Mouse (Mus musculus): ENCODE measurements at regions not wholly inside any gene's neighbourhood (a gene's known extent, or its start where the extent isn't known, plus 50 kb on each side); places are given as distances from the start of the nearest gene placed in this dataset.

GRCm38 (mm10) chr13:73107250-73107993 lies 152.9 kb upstream of the Irx4 start:
- H3K4me1 ChIP-seq (ENCODE audit: control insufficient read depth, insufficient read depth, low read length), result no peaks in the 10 kb centered on the region
- TF ChIP-seq POLR2A (IDR thresholded peaks at IDR 0.05; ENCODE audit: borderline replicate concordance, low read depth, low read length) (no peak), CTCF (IDR thresholded peaks at IDR 0.05; ENCODE audit: low read depth, low read length) (no peak)
- no peak overlapping the region for H3K27ac ChIP-seq (ENCODE audit: insufficient read depth, low read depth, low read length)
- no peak overlapping the region for H3K4me3 ChIP-seq (ENCODE audit: insufficient read depth, low read length)

- Histone ChIP-seq H3K4me3 (ENCODE audit: insufficient read depth, low read length) (no peak overlapping the region), H3K4me1 (ENCODE audit: control insufficient read depth, insufficient read depth, low read length) (no peaks in the 10 kb centered on the region), H3K27ac (ENCODE audit: insufficient read depth, low read depth, low read length) (no peak overlapping the region)
- TF ChIP-seq POLR2A (IDR thresholded peaks at IDR 0.05; ENCODE audit: borderline replicate concordance, low read depth, low read length) (no peak), CTCF (IDR thresholded peaks at IDR 0.05; ENCODE audit: low read depth, low read length) (no peak)
Measured at GRCm38 (mm10) chr13:73116822-73117632, 143.3 kb upstream of the Irx4 start.

GRCm38 (mm10) chr13:73117633-73118076 lies 142.6 kb upstream of the Irx4 start:
- Histone ChIP-seq H3K4me3 (ENCODE audit: insufficient read depth, low read length) (no peak overlapping the region), H3K27ac (ENCODE audit: insufficient read depth, low read depth, low read length) (no peak overlapping the region), H3K4me1 (ENCODE audit: control insufficient read depth, insufficient read depth, low read length) (no peaks in the 10 kb centered on the region)
- TF ChIP-seq CTCF (IDR thresholded peaks at IDR 0.05; ENCODE audit: low read depth, low read length), result no peak
- TF ChIP-seq POLR2A (IDR thresholded peaks at IDR 0.05; ENCODE audit: borderline replicate concordance, low read depth, low read length), result no peak

- H3K4me1 ChIP-seq (ENCODE audit: control insufficient read depth, insufficient read depth, low read length), result no peaks in the 10 kb centered on the region
- H3K4me3 ChIP-seq (ENCODE audit: insufficient read depth, low read length), result no peak overlapping the region
- H3K27ac ChIP-seq (ENCODE audit: insufficient read depth, low read depth, low read length), result no peak overlapping the region
- TF ChIP-seq CTCF (IDR thresholded peaks at IDR 0.05; ENCODE audit: low read depth, low read length) (no peak), POLR2A (IDR thresholded peaks at IDR 0.05; ENCODE audit: borderline replicate concordance, low read depth, low read length) (no peak)
Measured at GRCm38 (mm10) chr13:73122945-73123344, 137.3 kb upstream of the Irx4 start.

GRCm38 (mm10) chr13:73131270-73131669 lies 129.0 kb upstream of the Irx4 start:
- H3K27ac ChIP-seq (ENCODE audit: insufficient read depth, low read depth, low read length), result no peak overlapping the region
- no peak overlapping the region for H3K4me3 ChIP-seq (ENCODE audit: insufficient read depth, low read length)
- H3K4me1 ChIP-seq (ENCODE audit: control insufficient read depth, insufficient read depth, low read length), result no peaks in the 10 kb centered on the region
- TF ChIP-seq CTCF (IDR thresholded peaks at IDR 0.05; ENCODE audit: low read depth, low read length), result no peak
- no peak for TF ChIP-seq POLR2A (IDR thresholded peaks at IDR 0.05; ENCODE audit: borderline replicate concordance, low read depth, low read length)

GRCm38 (mm10) chr13:73132746-73133145 lies 127.5 kb upstream of the Irx4 start:
- Histone ChIP-seq H3K27ac (ENCODE audit: insufficient read depth, low read depth, low read length) (no peak overlapping the region), H3K4me3 (ENCODE audit: insufficient read depth, low read length) (no peak overlapping the region), H3K4me1 (ENCODE audit: control insufficient read depth, insufficient read depth, low read length) (no peaks in the 10 kb centered on the region)
- TF ChIP-seq CTCF (IDR thresholded peaks at IDR 0.05; ENCODE audit: low read depth, low read length), result no peak
- TF ChIP-seq POLR2A (IDR thresholded peaks at IDR 0.05; ENCODE audit: borderline replicate concordance, low read depth, low read length), result no peak

GRCm38 (mm10) chr13:73134929-73135328 lies 125.3 kb upstream of the Irx4 start:
- no peak overlapping the region for H3K4me3 ChIP-seq (ENCODE audit: insufficient read depth, low read length)
- no peak for TF ChIP-seq CTCF (IDR thresholded peaks at IDR 0.05; ENCODE audit: low read depth, low read length)
- no peak for TF ChIP-seq POLR2A (IDR thresholded peaks at IDR 0.05; ENCODE audit: borderline replicate concordance, low read depth, low read length)
- H3K27ac ChIP-seq (ENCODE audit: insufficient read depth, low read depth, low read length), result no peak overlapping the region
- no peaks in the 10 kb centered on the region for H3K4me1 ChIP-seq (ENCODE audit: control insufficient read depth, insufficient read depth, low read length)

GRCm38 (mm10) chr13:73141302-73141701 lies 119.0 kb upstream of the Irx4 start:
- Histone ChIP-seq H3K4me3 (ENCODE audit: insufficient read depth, low read length) (no peak overlapping the region), H3K27ac (ENCODE audit: insufficient read depth, low read depth, low read length) (no peak overlapping the region), H3K4me1 (ENCODE audit: control insufficient read depth, insufficient read depth, low read length) (no peaks in the 10 kb centered on the region)
- no peak for TF ChIP-seq POLR2A (IDR thresholded peaks at IDR 0.05; ENCODE audit: borderline replicate concordance, low read depth, low read length)
- no peak for TF ChIP-seq CTCF (IDR thresholded peaks at IDR 0.05; ENCODE audit: low read depth, low read length)

- Histone ChIP-seq H3K4me3 (ENCODE audit: insufficient read depth, low read length) (no peak overlapping the region), H3K27ac (ENCODE audit: insufficient read depth, low read depth, low read length) (no peak overlapping the region), H3K4me1 (ENCODE audit: control insufficient read depth, insufficient read depth, low read length) (no peaks in the 10 kb centered on the region)
- TF ChIP-seq POLR2A (IDR thresholded peaks at IDR 0.05; ENCODE audit: borderline replicate concordance, low read depth, low read length) (no peak), CTCF (IDR thresholded peaks at IDR 0.05; ENCODE audit: low read depth, low read length) (no peak)
Measured at GRCm38 (mm10) chr13:73158016-73158415, 102.3 kb upstream of the Irx4 start.

GRCm38 (mm10) chr13:73159454-73159853 lies 100.8 kb upstream of the Irx4 start:
- TF ChIP-seq POLR2A (IDR thresholded peaks at IDR 0.05; ENCODE audit: borderline replicate concordance, low read depth, low read length), result no peak
- TF ChIP-seq CTCF (IDR thresholded peaks at IDR 0.05; ENCODE audit: low read depth, low read length), result no peak
- no peak overlapping the region for H3K27ac ChIP-seq (ENCODE audit: insufficient read depth, low read depth, low read length)
- H3K4me1 ChIP-seq (ENCODE audit: control insufficient read depth, insufficient read depth, low read length), result no peaks in the 10 kb centered on the region
- no peak overlapping the region for H3K4me3 ChIP-seq (ENCODE audit: insufficient read depth, low read length)
